Mouse (Mus musculus): ENCODE data around the gene Ten1.

DNA sequence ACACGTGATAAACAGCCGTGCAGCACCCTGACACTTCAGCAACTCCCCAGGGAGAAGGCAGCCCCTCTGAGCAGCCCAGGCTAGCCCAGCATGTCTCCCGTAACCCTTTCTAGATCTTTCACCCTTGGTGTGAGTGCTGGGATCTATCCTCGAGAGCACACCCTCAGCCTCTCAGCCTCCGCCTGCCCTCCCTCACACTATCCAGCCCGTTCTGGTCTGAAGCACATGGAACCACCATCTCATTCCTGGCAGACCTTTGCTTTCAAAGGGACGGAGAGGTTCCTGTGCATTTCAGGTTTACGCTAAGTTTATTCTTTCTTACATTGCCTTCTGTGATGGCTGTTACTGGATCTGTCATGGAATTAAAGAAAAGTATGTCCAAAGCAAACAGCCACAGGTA lies 45.9 kb downstream of the Ten1 start:
- TF ChIP-seq CTCF (IDR thresholded peaks at IDR 0.05; ENCODE audit: low read depth) (no peak), EP300 (IDR thresholded peaks at IDR 0.05; ENCODE audit: low read depth) (no peak)
